Mouse (Mus musculus) liver, adult (tissue): ENCODE data around the gene Eid2b.

ENCODE experiments used
- GATA4 ChIP-seq: IDR thresholded peaks from 2 replicates; pipeline ENCODE4 v1.6.1; 2014; ENCODE audit warnings: mild to moderate bottlenecking, low read length; ENCODE audit not compliant: insufficient replicate concordance

Gene Eid2b

DNA sequence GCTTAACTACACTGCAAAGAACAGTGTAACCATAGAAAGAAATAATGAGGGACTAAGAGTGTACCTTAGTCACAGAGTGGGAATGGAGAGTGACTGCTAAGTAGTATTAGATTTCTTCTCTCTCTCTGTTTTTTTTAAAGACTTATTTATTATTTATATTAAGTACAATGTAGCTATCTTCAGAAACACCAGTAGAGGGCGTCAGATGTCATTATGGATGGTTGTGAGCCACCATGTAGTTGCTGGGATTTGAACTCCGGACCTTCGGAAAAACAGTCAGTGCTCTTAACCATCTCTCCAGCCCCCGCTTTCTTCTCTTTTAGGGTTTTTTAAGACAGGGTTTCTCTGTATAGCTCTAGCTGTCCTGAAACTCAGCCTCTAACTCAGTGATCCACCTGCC is 48.9 kb downstream of the Eid2b start:
- no peak for TF ChIP-seq GATA4

DNA sequence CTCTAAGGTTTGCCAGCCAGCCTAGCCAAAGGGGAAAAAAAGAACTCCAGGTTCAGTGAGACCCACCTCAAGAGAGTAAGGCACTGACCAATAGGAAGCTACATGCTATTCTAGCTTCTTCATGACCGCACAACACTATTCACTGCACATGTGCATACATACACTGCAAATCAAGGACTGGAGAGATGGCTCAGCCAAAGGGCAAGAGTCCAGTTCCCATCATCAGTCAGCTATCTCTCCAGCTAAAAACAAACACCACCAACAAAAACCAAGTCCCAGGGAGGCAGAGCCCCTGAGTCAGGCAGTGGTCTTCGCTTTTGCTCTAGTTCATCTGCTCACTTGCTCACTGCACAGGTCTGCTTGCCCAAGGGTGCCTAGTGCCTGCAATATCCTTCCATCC is 50.7 kb downstream of the Eid2b start:
- no peak for TF ChIP-seq GATA4
